Mouse (Mus musculus) erythroid progenitor cell, adult 5-6 weeks (primary cell): Measurements from ENCODE around the gene Olfr1371. TPM values are rescaled to one million over a fixed set of nuclear protein-coding genes. Genes with fewer than 3 reads are reported as not detected.

Experiments
- ATAC-seq: replicated peaks from 2 replicates; pipeline ENCODE4 v1.8.0; 2016; ENCODE audit warnings: moderate number of reproducible peaks, mild to moderate bottlenecking, moderate TSS enrichment, inconsistent platforms; ENCODE audit not compliant: poor library complexity, low FRiP score, severe bottlenecking
- total RNA-seq, 2 experiments: library from RNA; stranded (forward) in 1 of 2; stranded (reverse) in 1 of 2; fragments of 150-400 nt in 1 of 2; fragments of 186-747, 209-891 nt in 1 of 2; gene quantifications; 2 replicates each; pipeline versions ENCODE4 v1.2.3 to v1.2.4; 2015 to 2017; ENCODE audit warnings: low replicate concordance in 2 of 2

Gene Olfr1371
- total RNA-seq (2015; ENCODE audit: low replicate concordance) (not detected in 2 replicates), total RNA-seq (2017; ENCODE audit: low replicate concordance) (not detected in 2 replicates)

GRCm38 (mm10) chr11:52213887-52214286 is at the start of gene Olfr1371:
Olfr1371 (minus strand) TSS chr11:52213987.
- no peak for ATAC-seq

GRCm38 (mm10) chr11:52262338-52262737 is 48.6 kb upstream of the Olfr1371 start:
- ATAC-seq, result no peak

- no peak for ATAC-seq
Measured at GRCm38 (mm10) chr11:52261937-52262336, 48.1 kb upstream of the Olfr1371 start.

DNA sequence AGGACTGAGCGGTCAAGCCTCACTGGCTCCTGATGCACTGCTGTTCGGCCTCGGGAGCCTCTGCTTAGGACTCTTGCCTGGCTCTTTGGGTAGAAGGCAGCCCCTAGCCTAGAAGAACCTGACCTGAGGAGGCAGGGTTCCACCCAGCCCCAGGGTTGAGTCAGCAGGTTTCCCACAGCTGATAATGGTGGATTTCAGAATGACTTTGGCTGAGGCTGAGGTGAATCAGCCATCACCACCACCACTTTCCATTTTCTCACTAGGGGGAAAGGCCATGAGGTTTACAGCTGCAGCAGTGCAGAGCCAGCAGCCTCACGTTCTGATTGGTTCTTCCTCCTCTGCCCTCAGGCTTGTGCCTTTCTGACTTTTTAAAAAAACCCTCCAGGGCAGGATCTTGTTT is 47.1 kb upstream of the Olfr1371 start:
- no peak for ATAC-seq

DNA sequence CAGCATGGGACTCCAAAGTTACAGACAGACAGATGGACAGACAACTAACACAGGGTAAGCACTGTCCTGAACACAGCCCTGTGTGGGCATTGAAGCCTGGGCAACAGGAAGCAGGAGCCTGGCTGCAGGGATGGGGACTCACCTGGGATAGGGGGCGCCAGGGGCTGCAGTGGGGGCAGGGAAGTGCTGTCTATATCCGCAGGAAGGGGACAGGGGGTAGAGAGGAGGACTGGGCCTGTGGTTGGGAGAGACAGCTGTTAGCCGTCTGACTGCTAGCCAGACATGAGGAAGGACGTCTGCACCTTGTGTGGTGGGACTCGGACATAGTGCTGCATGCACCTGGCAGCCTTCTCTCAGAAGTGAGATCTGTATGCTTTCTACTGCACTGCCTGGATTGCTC is 44.9 kb upstream of the Olfr1371 start:
- ATAC-seq, result no peak

- ATAC-seq, result no peak
Measured at GRCm38 (mm10) chr11:52257376-52257775, 43.6 kb upstream of the Olfr1371 start.

DNA sequence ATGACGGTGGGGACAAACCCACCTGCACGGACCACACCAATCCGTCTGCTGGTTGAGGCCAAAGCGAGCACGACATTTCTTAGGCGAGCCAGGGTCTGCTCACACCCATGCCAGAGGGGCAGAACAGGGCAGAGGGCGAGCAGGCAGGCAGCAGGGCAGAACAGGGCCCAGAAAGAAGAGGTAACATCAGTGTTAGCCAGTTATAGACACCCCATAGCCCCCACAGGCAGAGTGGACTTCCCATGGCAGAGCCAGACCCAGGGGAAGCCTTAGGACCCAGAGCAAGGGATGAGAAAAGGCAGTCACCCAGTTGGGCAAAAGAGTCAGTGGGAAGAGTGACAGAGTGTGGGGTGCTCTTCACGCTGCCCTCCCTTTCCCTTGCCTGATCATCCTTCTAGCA is 41.3 kb upstream of the Olfr1371 start:
- ATAC-seq, result no peak

- peak; percentile 73 for ATAC-seq
Measured at GRCm38 (mm10) chr11:52253674-52254375, 40.0 kb upstream of the Olfr1371 start.

DNA sequence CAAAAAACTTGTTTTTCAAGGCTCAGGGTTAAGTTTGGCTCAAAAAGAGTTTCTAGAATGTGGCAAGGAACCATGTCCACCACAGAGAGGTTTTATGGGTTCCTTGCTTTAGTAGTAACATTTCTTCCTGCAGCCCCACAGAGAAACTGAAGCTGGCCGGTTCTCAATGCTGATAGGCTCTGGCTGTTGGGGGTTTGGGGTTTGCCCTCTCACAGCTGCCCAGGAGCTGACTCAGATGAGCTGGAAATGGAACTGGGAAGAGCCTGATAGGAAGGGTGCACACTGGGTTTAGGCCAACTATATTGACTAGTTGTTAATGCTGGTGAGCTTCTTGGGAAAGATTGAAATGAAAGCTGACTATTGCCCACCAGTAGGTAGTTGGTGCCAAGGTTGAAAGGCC is 38.9 kb upstream of the Olfr1371 start:
- ATAC-seq, result no peak

GRCm38 (mm10) chr11:52251770-52252169 is 38.0 kb upstream of the Olfr1371 start:
- ATAC-seq, result no peak

GRCm38 (mm10) chr11:52249452-52249851 is 35.7 kb upstream of the Olfr1371 start:
- no peak for ATAC-seq

DNA sequence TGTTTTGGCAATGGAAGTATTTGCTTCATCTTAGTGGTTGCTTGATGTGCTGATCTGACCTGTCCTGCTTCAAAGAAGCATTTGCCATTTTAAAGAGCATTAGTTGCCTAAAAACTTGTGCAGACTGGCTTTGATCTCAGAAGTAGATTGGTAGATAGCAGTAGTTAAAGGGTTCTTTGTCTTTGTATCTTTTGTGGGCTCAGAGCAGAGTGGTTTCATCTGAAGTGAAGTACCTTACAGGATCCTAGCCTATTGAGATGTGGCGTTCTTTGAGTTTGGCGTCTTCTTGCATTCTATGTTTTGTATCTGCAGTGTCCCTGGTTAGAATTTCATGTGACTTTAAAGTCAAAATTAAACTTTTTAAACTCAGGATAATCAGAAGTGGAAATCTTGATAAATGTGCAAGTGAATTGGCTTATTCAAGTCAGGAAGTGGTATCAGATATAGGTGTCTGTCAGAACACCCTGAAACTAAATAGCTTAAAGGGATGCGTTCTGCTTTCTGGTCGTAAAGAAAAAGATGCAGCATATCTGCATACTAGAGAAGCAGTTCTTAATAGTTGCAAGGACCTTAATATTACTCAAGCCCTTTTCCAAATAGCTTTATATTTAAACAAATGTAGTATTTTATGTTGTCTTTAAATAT is 27.2 kb upstream of the Olfr1371 start:
- ATAC-seq, result no peak

- ATAC-seq, result no peak
Measured at GRCm38 (mm10) chr11:52234509-52234908, 20.7 kb upstream of the Olfr1371 start.

DNA sequence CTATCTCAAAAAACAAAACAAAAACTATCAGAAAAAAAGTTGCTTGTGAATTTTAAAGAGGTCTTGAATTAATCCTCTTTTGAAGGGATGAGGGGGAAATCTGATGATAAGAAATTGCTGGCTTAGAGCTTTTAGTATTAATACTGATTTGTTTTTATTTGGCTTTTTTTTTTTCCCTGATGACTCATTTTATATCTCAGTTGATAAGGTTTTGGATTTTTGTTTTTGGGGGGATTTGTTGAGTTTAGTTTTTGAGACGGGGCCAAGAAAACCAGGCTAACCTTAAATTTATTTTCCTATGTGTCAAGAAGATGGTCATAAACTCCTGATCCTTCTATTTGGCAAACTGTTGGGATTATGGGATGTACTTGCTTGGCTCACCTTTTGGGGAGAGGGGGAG is 20.1 kb upstream of the Olfr1371 start:
- ATAC-seq, result no peak

DNA sequence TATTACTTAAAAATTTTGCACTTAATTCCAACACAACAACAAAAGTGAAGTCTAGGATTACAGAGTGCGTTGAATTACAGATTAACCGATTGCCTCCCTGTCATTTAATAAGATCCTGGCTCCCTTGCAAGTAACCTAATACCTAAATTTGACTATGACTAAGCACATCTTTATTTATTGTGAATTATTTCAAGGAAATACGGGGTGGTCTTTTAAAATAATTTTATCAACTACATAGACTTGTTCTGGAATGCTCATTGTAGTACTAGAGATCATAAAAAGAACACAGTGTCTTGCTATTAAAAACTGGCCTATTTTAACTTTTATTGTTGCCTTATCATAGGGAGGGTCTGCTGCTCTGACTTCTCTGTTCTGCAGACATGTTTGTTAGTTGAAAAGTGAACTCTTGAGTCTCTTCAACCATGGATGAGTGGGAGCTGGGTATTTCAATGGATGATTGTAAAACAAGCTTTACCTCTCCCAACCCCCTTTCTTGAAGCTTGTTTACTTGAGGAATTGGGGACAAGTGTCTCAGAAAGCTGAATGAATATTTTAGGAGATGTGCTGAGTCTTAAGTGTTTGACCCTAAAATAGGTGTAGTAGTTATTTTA is 19.4 kb upstream of the Olfr1371 start:
- no peak for ATAC-seq

- peak; percentile 85 for ATAC-seq
Measured at GRCm38 (mm10) chr11:52231606-52232541, 18.1 kb upstream of the Olfr1371 start, which contains the start of gene Skp1a. Skp1a (plus strand) TSS chr11:52231995.

DNA sequence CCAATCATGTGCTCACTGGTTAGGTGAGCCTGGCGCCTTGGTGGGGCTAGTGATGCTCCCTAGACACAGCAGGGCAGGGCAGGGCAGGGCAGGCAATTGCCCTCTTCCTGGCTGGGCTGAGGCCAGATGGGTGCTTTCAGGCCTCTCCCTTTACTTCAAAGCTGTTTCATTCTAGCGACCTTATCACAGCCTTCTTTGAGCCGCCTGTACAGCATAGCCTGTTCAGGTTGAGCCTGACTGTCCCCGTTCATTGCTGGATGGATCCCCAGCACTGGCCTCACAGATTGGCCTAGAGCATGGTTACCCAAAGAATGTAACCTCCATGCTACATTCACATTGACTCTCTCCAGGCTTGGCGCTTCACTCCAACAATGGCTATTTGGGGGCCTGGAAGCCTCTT is 16.9 kb upstream of the Olfr1371 start:
- ATAC-seq, result 0 out of 2 replicates have a peak, but pooled peaks have one; percentile 15

DNA sequence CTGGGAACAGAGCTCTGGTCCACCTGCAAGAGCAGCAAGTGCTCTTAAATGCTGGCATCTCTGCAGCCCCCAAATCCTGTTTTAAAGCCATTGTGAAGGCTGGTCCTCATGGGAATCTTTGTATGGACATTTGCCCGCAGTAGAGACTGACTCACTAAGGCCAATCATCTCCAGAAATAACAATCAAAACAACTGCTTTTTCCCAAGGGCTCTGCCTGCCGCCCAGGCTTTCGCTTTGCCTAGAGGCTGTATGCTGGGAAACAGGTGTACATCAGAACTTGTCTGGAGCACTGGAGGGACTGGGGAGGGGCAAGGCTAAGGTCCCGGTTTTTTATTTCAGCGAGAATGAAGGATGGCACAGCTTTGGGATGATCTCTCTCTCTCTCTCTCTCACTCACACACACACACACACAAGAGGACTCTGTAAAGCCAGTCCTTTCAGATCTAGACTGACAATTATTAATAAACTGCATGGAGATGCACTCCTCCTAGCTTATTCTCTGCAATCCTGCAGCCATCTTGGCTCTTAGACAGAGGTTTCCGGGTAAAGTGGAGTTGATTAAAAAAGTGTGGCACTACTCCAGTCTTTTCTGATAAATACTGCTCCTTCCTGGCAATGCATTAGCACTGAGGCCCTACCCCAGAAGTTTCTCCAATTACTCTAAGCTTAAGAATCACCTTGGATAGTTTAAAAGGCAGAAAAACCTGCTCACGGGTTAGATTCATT is 15.1 kb upstream of the Olfr1371 start:
- ATAC-seq, result no peak
